Mouse (Mus musculus) CH12.LX (cell line): ENCODE measurements around the gene Fam19a5. TPM values are rescaled to one million over a fixed set of nuclear protein-coding genes. Genes with fewer than 3 reads are reported as not detected.

Source experiments
- DNase-seq: peaks from one replicate; pipeline ENCODE4 v3.0.0-alpha.2; 2013; ENCODE audit errors: extremely low read depth
- H3K27ac ChIP-seq: 2 replicates; pipeline ENCODE4 v1.5.1; 2012; ENCODE audit warnings: low read depth, mild to moderate bottlenecking, control low read depth, moderate library complexity; ENCODE audit not compliant: insufficient read depth
- H3K27me3 ChIP-seq: replicated peaks from 2 replicates; pipeline ENCODE3; 2012; ENCODE audit warnings: inconsistent platforms
- H3K36me3 ChIP-seq, 2 experiments: replicated peaks in 1 of 2; 2 replicates each; pipeline versions ENCODE3 to v1.6.1; 2012; ENCODE audit warnings: inconsistent platforms in 1 of 2, low read length in 1 of 2, mild to moderate bottlenecking in 1 of 2, mixed read lengths in 1 of 2, moderate library complexity in 1 of 2; ENCODE audit not compliant: control insufficient read depth in 1 of 2, insufficient read depth in 1 of 2
- H3K4me1 ChIP-seq, 2 experiments: 2 replicates each; pipeline ENCODE4 v1.6.1; 2012; ENCODE audit warnings: inconsistent platforms in 1 of 2, moderate library complexity in 1 of 2; ENCODE audit not compliant: insufficient read depth in 2 of 2, control insufficient read depth in 1 of 2
- H3K4me2 ChIP-seq: 2 replicates; pipeline ENCODE4 v1.6.1; 2012; ENCODE audit warnings: low read depth, mild to moderate bottlenecking, control low read depth; ENCODE audit not compliant: poor library complexity, insufficient read depth, severe bottlenecking
- H3K4me3 ChIP-seq, 3 experiments: fragments of 150-350 bp in 1 of 3; sonication (generic) in 1 of 3; replicated peaks in 1 of 3; 2 replicates each; pipeline versions ENCODE3 to v1.5.1; 2011 to 2012; ENCODE audit warnings: low read depth in 2 of 3, low read length in 2 of 3, mild to moderate bottlenecking in 2 of 3, moderate library complexity in 2 of 3, control low read depth in 1 of 3, improper control_type of control experiment in 1 of 3, inconsistent platforms in 1 of 3, mixed read lengths in 1 of 3; ENCODE audit not compliant: poor library complexity in 1 of 3
- H3K79me2 ChIP-seq: replicated peaks from 2 replicates; pipeline ENCODE4 v1.6.1; 2012; ENCODE audit warnings: mild to moderate bottlenecking, moderate library complexity; ENCODE audit not compliant: control insufficient read depth, poor library complexity, insufficient read depth, severe bottlenecking; ENCODE audit errors: extremely low read depth
- H3K9ac ChIP-seq: 2 replicates; pipeline ENCODE4 v1.6.1; 2012; ENCODE audit warnings: low read depth, mild to moderate bottlenecking, control low read depth, moderate library complexity; ENCODE audit not compliant: insufficient read depth
- H3K9me3 ChIP-seq: replicated peaks from 2 replicates; pipeline ENCODE3; 2012; ENCODE audit warnings: low read length, inconsistent platforms, mixed read lengths
- CHD1 ChIP-seq: IDR thresholded peaks from 2 replicates; pipeline ENCODE4 v1.6.1; 2012; ENCODE audit warnings: low read depth, low read length, improper control_type of control experiment, inconsistent platforms
- IRF4 ChIP-seq: IDR thresholded peaks from 2 replicates; pipeline ENCODE4 v1.6.1; 2014; ENCODE audit warnings: low read depth, mild to moderate bottlenecking, inconsistent platforms, low read length, improper control_type of control experiment
- JUND ChIP-seq: conservative IDR thresholded peaks from 2 replicates; pipeline ENCODE4 v1.6.1; 2011; ENCODE audit warnings: low read depth, low read length, improper control_type of control experiment
- MAFK ChIP-seq: IDR thresholded peaks from 2 replicates; pipeline ENCODE4 v1.6.1; 2011; ENCODE audit warnings: low read length, improper control_type of control experiment; ENCODE audit not compliant: insufficient replicate concordance
- MAX ChIP-seq: IDR thresholded peaks from 2 replicates; pipeline ENCODE4 v1.6.1; 2011; ENCODE audit warnings: low read length, improper control_type of control experiment
- MXI1 ChIP-seq: IDR thresholded peaks from 2 replicates; pipeline ENCODE4 v1.6.1; 2011; ENCODE audit warnings: mild to moderate bottlenecking, low read depth, low read length, improper control_type of control experiment
- MYC ChIP-seq: IDR thresholded peaks from 2 replicates; pipeline ENCODE4 v1.6.1; 2011; ENCODE audit warnings: low read depth, mild to moderate bottlenecking, improper control_type of control experiment, low read length
- PAX5 ChIP-seq: IDR thresholded peaks from 2 replicates; pipeline ENCODE4 v1.6.1; 2012; ENCODE audit warnings: low read length, inconsistent platforms, mixed read lengths
- ZMIZ1 ChIP-seq: IDR thresholded peaks from 2 replicates; pipeline ENCODE4 v1.6.1; 2012; ENCODE audit warnings: low read depth, mild to moderate bottlenecking, inconsistent platforms, low read length, improper control_type of control experiment
- ZNF384 ChIP-seq: IDR thresholded peaks from 2 replicates; pipeline ENCODE4 v1.6.1; 2012; ENCODE audit warnings: low read depth, low read length, improper control_type of control experiment, inconsistent platforms
- dilution Hi-C: fragments of 300-500 bp; cut with MboI; formaldehyde crosslinking; loops from 2 replicates; pipeline ENCODE4 v1.14.3; 2020; ENCODE audit warnings: low sequenced_read_pairs; ENCODE audit not compliant: extremely low pct_unique_long_range_greater_than_20kb, extremely low pct_ligation_motif_present
- in situ Hi-C: fragments of 300-500 bp; cut with MboI; formaldehyde crosslinking; loops from 3 replicates; pipeline ENCODE4 v1.14.3; 2019; ENCODE audit warnings: low sequenced_read_pairs, low pct_ligation_motif_present, low pct_unique_long_range_greater_than_20kb, mixed read lengths
- polyA plus RNA-seq: library from polyadenylated mRNA; unstranded; fragments of >175 nt; gene quantifications from 2 replicates; pipeline ENCODE4 v1.2.1, GENCODE M21; 2012; ENCODE audit warnings: low read depth; ENCODE audit not compliant: insufficient read length
- total RNA-seq, 2 experiments: library from RNA; depleted of rRNA; stranded (reverse); fragments of 300-350 nt in 1 of 2; fragments of >200 nt in 1 of 2; gene quantifications; 2 replicates each; pipeline ENCODE4 v1.2.3; 2012 to 2014

The Fam19a5 gene
- total and polyA plus RNA-seq, 3 experiments, result not detected

DNA sequence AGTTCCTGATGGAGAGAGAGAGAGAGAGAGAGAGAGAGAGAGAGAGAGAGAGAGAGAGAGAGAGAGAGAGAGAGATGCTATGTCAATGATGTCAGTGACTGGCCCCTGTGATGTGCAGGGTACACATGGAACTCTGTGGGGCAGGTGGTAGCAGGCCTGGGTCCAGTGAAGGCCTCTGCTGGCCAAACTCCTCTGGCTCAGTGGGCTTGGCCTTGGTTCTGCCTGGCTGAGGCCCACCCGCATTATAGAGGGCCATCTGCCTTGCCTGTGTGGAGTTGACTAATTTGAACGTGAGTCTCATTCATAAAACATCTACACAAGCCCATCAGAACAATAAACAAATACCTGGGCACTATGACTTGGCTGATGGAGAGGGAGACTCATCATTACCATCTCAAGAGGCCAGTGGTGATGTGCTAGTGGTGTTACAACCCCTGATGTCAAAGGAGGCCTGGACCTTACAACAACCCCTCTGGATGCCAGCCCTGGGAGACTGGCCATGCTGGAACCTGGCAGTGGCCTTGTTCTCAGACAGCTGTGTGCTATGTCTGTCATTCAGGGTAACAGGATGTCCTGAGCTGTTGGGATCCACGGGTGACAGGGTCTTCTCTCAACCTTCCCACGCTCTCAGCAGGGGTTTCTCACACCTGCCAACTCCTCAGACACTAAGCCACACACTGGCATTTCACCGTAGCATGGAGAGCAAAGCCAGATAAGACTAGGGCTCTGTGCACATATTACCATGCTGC lies 102.4 kb downstream of the Fam19a5 start:
- dilution Hi-C loops, result no loop called here
- H3K4me2 ChIP-seq, result no peak overlapping the region
- H3K4me3 ChIP-seq, result no peak overlapping the region
- H3K9ac ChIP-seq, result no peak overlapping the region
- no peak for TF ChIP-seq ZNF384
- TF ChIP-seq MYC, result no peak
- TF ChIP-seq MXI1, result no peak
- H3K4me1 ChIP-seq, result no peaks in the 10 kb centered on the region
- H3K79me2 ChIP-seq, result no peaks in the 10 kb centered on the region
- no peak for DNase-seq
- in situ Hi-C loops, result no loop called here
- H3K9me3 ChIP-seq, result peaks cover 97% of the 10 kb centered on the region
- no peaks in the 10 kb centered on the region for H3K36me3 ChIP-seq
- no peaks in the 10 kb centered on the region for H3K27me3 ChIP-seq
- no peak overlapping the region for H3K27ac ChIP-seq

DNA sequence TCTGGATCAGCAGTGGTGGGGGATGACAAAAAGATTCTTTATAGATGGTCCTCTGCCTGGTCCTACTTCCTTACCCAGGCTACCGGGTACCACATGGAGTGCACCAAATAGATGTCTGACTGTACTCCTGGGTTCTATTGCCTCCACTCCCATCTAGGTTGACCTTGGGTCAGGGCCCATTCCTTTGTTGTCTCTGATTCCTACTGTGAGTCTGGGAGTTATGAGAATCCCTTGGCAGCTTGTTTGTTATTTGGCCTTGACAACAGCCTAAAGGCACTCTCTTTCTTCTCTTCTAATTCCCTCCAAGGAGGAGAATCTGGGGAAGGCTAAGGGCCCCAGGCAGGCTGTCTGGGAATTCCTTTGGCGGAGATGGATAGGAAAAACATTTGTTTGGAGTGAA lies 105.6 kb downstream of the Fam19a5 start:
- Histone ChIP-seq H3K4me1 (no peaks in the 10 kb centered on the region), H3K4me2 (no peak overlapping the region), H3K36me3 (no peaks in the 10 kb centered on the region), H3K27me3 (no peaks in the 10 kb centered on the region), H3K9ac (no peak overlapping the region), H3K27ac (no peak overlapping the region), H3K9me3 (peaks cover 99% of the 10 kb centered on the region), H3K4me3 (no peak overlapping the region), H3K79me2 (no peaks in the 10 kb centered on the region)
- in situ Hi-C loops (no loop called here), dilution Hi-C loops (no loop called here)
- TF ChIP-seq MAX (no peak), IRF4 (no peak)
- DNase-seq, result no peak

DNA sequence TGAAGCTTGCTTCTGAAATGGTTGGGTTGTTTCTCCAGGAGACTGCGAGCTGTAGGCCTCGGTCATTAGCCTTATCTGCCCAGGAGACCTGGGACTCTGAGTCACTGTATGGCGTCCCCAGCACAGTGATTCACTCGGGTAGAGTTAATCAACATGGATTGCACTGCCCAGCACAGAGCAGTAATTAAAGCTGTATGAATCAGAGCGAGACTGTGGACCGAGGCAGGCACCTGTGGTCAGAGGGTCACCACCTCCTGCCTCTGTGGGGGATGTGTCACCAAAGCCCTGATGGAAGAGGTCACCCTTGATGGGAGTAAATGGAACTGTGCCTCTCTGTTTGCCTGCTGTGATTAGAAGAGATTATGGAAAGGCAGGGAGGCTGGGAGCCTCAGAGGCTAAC lies 110.5 kb downstream of the Fam19a5 start:
- H3K79me2 ChIP-seq, result no peaks in the 10 kb centered on the region
- no peak overlapping the region for H3K9ac ChIP-seq
- in situ Hi-C loops (no loop called here), dilution Hi-C loops (no loop called here)
- H3K4me2 ChIP-seq, result no peak overlapping the region
- no peak for TF ChIP-seq ZMIZ1
- TF ChIP-seq CHD1, result no peak
- TF ChIP-seq PAX5, result no peak
- no peak for TF ChIP-seq MXI1
- TF ChIP-seq JUND, result no peak
- no peak for TF ChIP-seq MAFK
- H3K36me3 ChIP-seq, result no peaks in the 10 kb centered on the region
- no peaks in the 10 kb centered on the region for H3K4me1 ChIP-seq
- no peak overlapping the region for H3K27ac ChIP-seq
- no peaks in the 10 kb centered on the region for H3K27me3 ChIP-seq
- no peak overlapping the region for H3K4me3 ChIP-seq
- DNase-seq, result no peak
- peaks cover 92% of the 10 kb centered on the region for H3K9me3 ChIP-seq
